In genomic region chr4:49510236-49510835, GRCm38 (mm10) we compare ENCODE assay signal across 11 mouse cellular contexts. TPM values are rescaled to one million over a fixed set of nuclear protein-coding genes. Genes with fewer than 3 reads are reported as not detected.
"Had no signal": no experiment of that assay in that cellular context is flagged by ENCODE, and none has a peak within 500 bp of the region (broad histone marks: within the 10 kb centered on the region; RNA-seq: fewer than 3 reads in every experiment).

No protein-coding gene starts in this region.

RNA-seq across cellular contexts. Expression of gene Baat, which starts 4.0 kb away (rescaled TPM):
- polyA plus RNA-seq: kidney, embryonic 14.5 days; lung, embryonic 14.5 days; lung, postnatal 0 days; macrophage; midbrain, embryonic 15.5 days; neural tube, embryonic 15.5 days; testis, adult 2 months; urinary bladder, adult 2 months had no signal

RNA-seq across cellular contexts. Expression of gene Acnat1, which starts 36.6 kb away (rescaled TPM):
- polyA plus RNA-seq: kidney, embryonic 14.5 days; limb, embryonic 10.5 days; macrophage; midbrain, embryonic 12.5 days; midbrain, embryonic 15.5 days; neural tube, embryonic 12.5 days; neural tube, embryonic 15.5 days; testis, adult 2 months; urinary bladder, adult 2 months had no signal

RNA-seq across cellular contexts. Expression of gene Aldob, which starts 39.0 kb away (rescaled TPM):
- polyA plus RNA-seq: limb, embryonic 10.5 days; lung, embryonic 14.5 days; macrophage; midbrain, embryonic 12.5 days; neural tube, embryonic 12.5 days had no signal
